Mouse (Mus musculus) thymus, adult 2 months (tissue): ENCODE measurements around the gene Kank1. TPM values are rescaled to one million over a fixed set of nuclear protein-coding genes. Genes with fewer than 3 reads are reported as not detected.

ENCODE experiments used
- DNase-seq: peaks from one replicate; pipeline ENCODE4 v3.0.0; 2021
- H3K27ac ChIP-seq: fragments of 200-500 bp; 2 replicates; pipeline ENCODE4 v1.5.1; 2012; ENCODE audit warnings: low read length, control low read depth; ENCODE audit not compliant: control insufficient read depth, insufficient read depth
- H3K27me3 ChIP-seq: fragments of 200-500 bp; 2 replicates; pipeline ENCODE4 v1.6.1; 2012; ENCODE audit warnings: mild to moderate bottlenecking, low read length, moderate library complexity, mixed read lengths; ENCODE audit not compliant: control insufficient read depth, insufficient read depth
- H3K36me3 ChIP-seq: fragments of 200-500 bp; 2 replicates; pipeline ENCODE4 v1.6.1; 2012; ENCODE audit warnings: mild to moderate bottlenecking, low read length, moderate library complexity; ENCODE audit not compliant: control insufficient read depth, insufficient read depth
- H3K4me1 ChIP-seq: fragments of 200-500 bp; replicated peaks from 2 replicates; pipeline ENCODE4 v1.6.1; 2012; ENCODE audit warnings: low read length; ENCODE audit not compliant: control insufficient read depth, insufficient read depth
- H3K4me3 ChIP-seq: fragments of 200-500 bp; 2 replicates; pipeline ENCODE4 v1.5.1; 2012; ENCODE audit warnings: mild to moderate bottlenecking, low read length, control low read depth, moderate library complexity; ENCODE audit not compliant: control insufficient read depth, insufficient read depth
- CTCF ChIP-seq: fragments of 200-500 bp; IDR thresholded peaks from 2 replicates; pipeline ENCODE4 v1.5.1; 2012; ENCODE audit warnings: mild to moderate bottlenecking, control low read depth, low read length, moderate library complexity, borderline replicate concordance; ENCODE audit not compliant: control insufficient read depth, poor library complexity, insufficient read depth; ENCODE audit errors: extremely low read depth
- POLR2A ChIP-seq: fragments of 200-500 bp; IDR thresholded peaks from 2 replicates; pipeline ENCODE4 v1.6.1; 2012; ENCODE audit warnings: mild to moderate bottlenecking, low read length, control low read depth, moderate library complexity; ENCODE audit not compliant: control insufficient read depth, poor library complexity, insufficient read depth; ENCODE audit errors: extremely low read depth
- WGBS: fragments of 180-500 bp; shearing (Covaris S2); methylation state at CpG from one replicate; pipeline ENCODE4 v1.1.7; 2018; 5-methylcytosine and 5-hydroxymethylcytosine counted together
- polyA plus RNA-seq: library from polyadenylated mRNA; depleted of rRNA; stranded (reverse); fragments of >200 nt; gene quantifications from 2 replicates; pipeline ENCODE4 v1.2.3, GENCODE M21; 2012

The Kank1 gene
- polyA plus RNA-seq, 1 experiment, result 13.6 TPM

DNA sequence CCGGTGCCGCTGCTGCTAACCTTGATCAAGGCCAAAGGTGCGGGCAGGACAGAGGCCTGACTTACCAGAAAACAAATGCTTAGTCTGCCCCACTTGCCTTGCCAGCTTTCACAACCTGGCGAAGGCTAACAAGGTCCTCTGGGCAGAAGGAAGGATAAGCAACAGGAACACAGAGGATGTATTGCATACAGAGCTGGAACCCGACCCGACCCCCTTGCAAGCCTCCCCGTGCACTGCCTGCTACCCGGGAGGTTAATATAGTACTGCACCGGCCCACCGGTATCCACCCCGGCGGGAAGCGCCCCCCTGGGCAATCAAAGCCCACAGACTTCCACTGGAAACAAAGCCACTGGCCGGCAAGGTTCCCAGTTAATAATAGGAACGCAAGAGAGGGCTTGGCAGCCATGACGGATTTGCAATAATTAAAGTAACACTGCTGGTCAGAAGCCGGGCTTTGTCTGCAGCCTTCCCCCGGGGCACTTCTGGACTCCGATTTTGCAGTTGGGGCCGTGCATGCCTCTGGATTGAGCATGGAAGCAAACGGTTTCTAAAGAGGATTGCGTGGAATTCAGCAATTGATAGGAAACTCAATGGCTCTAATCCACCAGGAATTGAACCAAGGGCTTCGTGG is 28.9 kb upstream of the Kank1 start:
- WGBS, result 45% methylated on average over 23 of the region's 23 CpGs
- Histone ChIP-seq H3K27me3 (no peaks in the 10 kb centered on the region; the same call in 1 of the 2 replicates), H3K36me3 (peaks cover 5% of the 10 kb centered on the region), H3K27ac (no peak overlapping the region), H3K4me3 (no peak overlapping the region), H3K4me1 (no peaks in the 10 kb centered on the region)
- no peak for TF ChIP-seq POLR2A
- no peak for TF ChIP-seq CTCF
- DNase-seq, result no peak

GRCm38 (mm10) chr19:25208596-25209110 is 28.1 kb upstream of the Kank1 start:
- Histone ChIP-seq H3K36me3 (no peaks in the 10 kb centered on the region), H3K27me3 (no peaks in the 10 kb centered on the region; the same call in 1 of the 2 replicates), H3K27ac (no peak overlapping the region), H3K4me3 (no peak overlapping the region), H3K4me1 (no peaks in the 10 kb centered on the region)
- WGBS, result 89% methylated on average over 11 of the region's 11 CpGs
- TF ChIP-seq CTCF (no peak), POLR2A (no peak)
- no peak for DNase-seq

GRCm38 (mm10) chr19:25220611-25221010 is 16.2 kb upstream of the Kank1 start:
- DNase-seq, result no peak
- H3K36me3 ChIP-seq, result no peaks in the 10 kb centered on the region
- no peaks in the 10 kb centered on the region for H3K4me1 ChIP-seq
- no peak for TF ChIP-seq CTCF
- H3K27ac ChIP-seq, result no peak overlapping the region
- H3K27me3 ChIP-seq, result no peaks in the 10 kb centered on the region
- no peak overlapping the region for H3K4me3 ChIP-seq
- 95% methylated on average over 2 of the region's 2 CpGs for WGBS

DNA sequence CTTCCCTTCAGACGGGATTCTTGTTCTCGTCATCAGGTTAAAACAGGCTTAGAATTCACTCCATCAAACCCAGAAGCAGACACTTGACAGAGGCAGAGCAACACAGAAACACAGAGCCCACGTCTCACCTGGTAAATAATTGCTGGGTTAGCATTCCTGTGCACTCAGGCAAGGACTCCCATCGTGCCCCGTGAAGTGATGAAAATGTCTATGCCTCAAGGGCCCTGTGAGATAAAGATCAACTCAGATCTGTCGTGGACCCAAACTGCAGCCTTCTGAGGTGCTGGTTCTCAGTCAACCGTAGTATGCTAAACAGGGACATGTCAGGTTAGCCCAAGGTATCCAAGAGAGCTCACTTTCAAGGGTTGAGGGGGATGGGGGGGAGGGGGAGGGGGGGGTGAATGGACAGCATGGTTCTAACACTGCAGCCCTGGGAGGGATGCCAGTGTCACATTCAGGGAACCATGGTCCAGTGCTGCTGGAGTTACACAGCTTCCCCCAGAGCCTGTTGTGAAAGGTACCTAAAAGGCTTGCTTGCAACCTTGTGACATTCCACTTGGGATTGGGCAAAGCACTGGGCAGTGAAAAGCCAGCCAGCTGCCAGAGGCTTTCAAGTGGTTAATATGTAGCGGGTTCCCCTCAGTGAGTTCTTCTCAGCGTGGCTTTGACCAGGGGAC is 14.7 kb upstream of the Kank1 start:
- Histone ChIP-seq H3K27ac (no peak overlapping the region), H3K4me1 (no peaks in the 10 kb centered on the region), H3K27me3 (no peaks in the 10 kb centered on the region), H3K4me3 (no peak overlapping the region), H3K36me3 (no peaks in the 10 kb centered on the region)
- TF ChIP-seq CTCF (no peak), POLR2A (no peak)
- WGBS, result 76% methylated on average over 9 of the region's 9 CpGs
- no peak for DNase-seq

GRCm38 (mm10) chr19:25230058-25230974 is 6.5 kb upstream of the Kank1 start:
- no peak for TF ChIP-seq POLR2A
- DNase-seq, result no peak
- Histone ChIP-seq H3K36me3 (no peaks in the 10 kb centered on the region), H3K4me3 (no peak overlapping the region), H3K4me1 (no peaks in the 10 kb centered on the region), H3K27me3 (no peaks in the 10 kb centered on the region), H3K27ac (no peak overlapping the region)
- WGBS, result 89% methylated on average over 4 of the region's 4 CpGs

- Histone ChIP-seq H3K27ac (no peak overlapping the region), H3K4me1 (no peaks in the 10 kb centered on the region), H3K36me3 (no peaks in the 10 kb centered on the region), H3K27me3 (no peaks in the 10 kb centered on the region), H3K4me3 (no peak overlapping the region)
- no peak for TF ChIP-seq POLR2A
- no peak for TF ChIP-seq CTCF
- WGBS, result 94% methylated on average over 4 of the region's 4 CpGs
- DNase-seq, result no peak
These were observed 5.8 kb upstream of the Kank1 start for GRCm38 (mm10) chr19:25230975-25231334.
